Mouse (Mus musculus) lung, embryonic 14.5 days (tissue): Measurements from ENCODE around the gene Olfr1224-ps1. TPM values are rescaled to one million over a fixed set of nuclear protein-coding genes. Genes with fewer than 3 reads are reported as not detected.
"Not testable (repeated sequence)": the region's sequence is repeated elsewhere in the genome, so short reads cannot be mapped to it uniquely, and the experiment has no call there.

ENCODE experiments used
- ATAC-seq: fragments of 200-750 bp; cut with Nextera tagmentation; 2 replicates; pipeline ENCODE4 v1.8.0; 2017; ENCODE audit warnings: mild to moderate bottlenecking, moderate TSS enrichment, moderate library complexity; ENCODE audit not compliant: insufficient read depth
- DNase-seq: peaks from one replicate; pipeline ENCODE4 v3.0.0-alpha.2; 2015
- H3K27ac ChIP-seq: fragments of 300-500 bp; sonication (generic); 2 replicates; pipeline ENCODE4 v1.5.1; 2014; ENCODE audit warnings: low read depth, mild to moderate bottlenecking, moderate library complexity
- H3K27me3 ChIP-seq: fragments of 300-500 bp; sonication (generic); 2 replicates; pipeline ENCODE4 v1.6.1; 2014; ENCODE audit warnings: low read length, control low read depth; ENCODE audit not compliant: insufficient read depth
- H3K36me3 ChIP-seq: fragments of 300-500 bp; sonication (generic); 2 replicates; pipeline ENCODE4 v1.6.1; 2014; ENCODE audit warnings: control low read depth; ENCODE audit not compliant: insufficient read depth
- H3K4me1 ChIP-seq: fragments of 300-500 bp; sonication (generic); 2 replicates; pipeline ENCODE4 v1.6.1; 2014; ENCODE audit warnings: antibody characterized with exemption, control low read depth; ENCODE audit not compliant: insufficient read depth
- H3K4me2 ChIP-seq: fragments of 300-500 bp; sonication (generic); 2 replicates; pipeline ENCODE4 v1.6.1; 2014; ENCODE audit warnings: mild to moderate bottlenecking
- H3K4me3 ChIP-seq: fragments of 300-500 bp; sonication (generic); 2 replicates; pipeline ENCODE4 v1.5.1; 2014; ENCODE audit warnings: low read depth, low read length
- H3K9ac ChIP-seq: fragments of 300-500 bp; sonication (generic); 2 replicates; pipeline ENCODE4 v1.6.1; 2014
- H3K9me3 ChIP-seq: fragments of 300-500 bp; sonication (generic); 2 replicates; pipeline ENCODE4 v1.6.1; 2016; ENCODE audit warnings: low read depth, low read length, control low read depth
- CTCF ChIP-seq: IDR thresholded peaks from 2 replicates; pipeline ENCODE4 v1.5.1; 2016; ENCODE audit warnings: antibody characterized with exemption, low read depth
- WGBS: fragments of 180-500 bp; shearing (Covaris S2); extraction: QIAGEN DNeasy Blood & Tissue Kit; methylation state at CpG from one replicate; pipeline ENCODE4 v1.1.7; 2014; 5-methylcytosine and 5-hydroxymethylcytosine counted together
- polyA plus RNA-seq: library from polyadenylated mRNA; unstranded; fragments of >200 nt; fragmentation: Nextera tagmentation; extraction: Ambion mirVana; gene quantifications from 2 replicates; pipeline ENCODE4 v1.2.1, GENCODE M21; 2014

The Olfr1224-ps1 gene
- polyA plus RNA-seq = not detected in 2 replicates

DNA sequence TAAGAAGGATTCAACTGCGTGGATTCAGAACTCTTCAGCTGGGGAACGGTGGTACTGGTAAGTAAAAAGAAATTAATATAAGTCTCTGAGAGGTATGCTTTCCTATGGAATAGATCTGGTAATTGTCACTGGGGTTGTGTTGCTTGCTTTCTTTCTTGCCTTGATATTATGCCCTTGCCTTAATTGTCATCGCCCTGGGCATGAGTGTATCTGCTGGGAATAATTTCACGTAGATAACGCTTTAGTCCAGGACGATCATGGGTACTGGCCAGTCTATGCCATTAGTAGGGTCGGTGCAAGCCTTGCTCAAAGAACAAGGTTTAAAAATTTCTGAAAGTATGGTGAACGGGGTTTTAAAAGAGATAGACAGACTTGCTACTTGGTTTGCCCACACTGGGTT, at the start of gene Olfr1224-ps1:
Olfr1224-ps1 (minus strand) TSS at position 101 of the 400 bp plus-strand sequence.
- not testable (repeated sequence) for H3K27ac ChIP-seq, DNase-seq, ATAC-seq, H3K9ac ChIP-seq, H3K4me2 ChIP-seq, H3K4me3 ChIP-seq, H3K36me3 ChIP-seq, H3K9me3 ChIP-seq, H3K4me1 ChIP-seq, H3K27me3 ChIP-seq
- 93% methylated on average over 8 of the region's 8 CpGs for WGBS

DNA sequence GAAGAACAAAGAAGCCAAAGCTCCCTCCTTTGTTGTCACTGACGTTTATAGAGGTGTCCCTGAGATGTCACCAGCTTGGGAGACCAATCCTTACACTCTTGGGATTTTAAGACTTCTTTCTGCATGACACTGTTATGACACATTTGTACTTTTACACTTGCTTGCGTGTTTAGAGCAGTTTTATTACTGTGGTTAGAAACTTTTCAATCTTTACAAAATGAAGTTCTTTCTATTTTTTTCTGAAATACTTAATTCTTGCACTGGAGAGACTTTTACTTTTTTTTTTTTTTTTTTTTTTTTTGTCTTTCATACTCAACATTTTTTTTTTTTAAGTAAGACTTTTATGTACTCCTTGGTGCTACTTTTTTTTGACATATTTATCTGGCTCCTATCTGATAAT, 36.1 kb upstream of the Olfr1224-ps1 start, which contains the start of gene Olfr1226:
Olfr1226 (minus strand) TSS at position 101 of the 400 bp plus-strand sequence.
- Histone ChIP-seq H3K36me3 (no peaks in the 10 kb centered on the region), H3K9ac (no peak within 1 kb of the TSS), H3K4me3 (no peak within 1 kb of the TSS), H3K27ac (no peak within 1 kb of the TSS), H3K4me1 (no peaks in the 10 kb centered on the region), H3K4me2 (no peak within 1 kb of the TSS), H3K27me3 (no peaks in the 10 kb centered on the region), H3K9me3 (no peaks in the 10 kb centered on the region)
- ATAC-seq (no peak), DNase-seq (no peak)
- no peak for TF ChIP-seq CTCF
- 53% methylated on average over 2 of the region's 2 CpGs for WGBS

DNA sequence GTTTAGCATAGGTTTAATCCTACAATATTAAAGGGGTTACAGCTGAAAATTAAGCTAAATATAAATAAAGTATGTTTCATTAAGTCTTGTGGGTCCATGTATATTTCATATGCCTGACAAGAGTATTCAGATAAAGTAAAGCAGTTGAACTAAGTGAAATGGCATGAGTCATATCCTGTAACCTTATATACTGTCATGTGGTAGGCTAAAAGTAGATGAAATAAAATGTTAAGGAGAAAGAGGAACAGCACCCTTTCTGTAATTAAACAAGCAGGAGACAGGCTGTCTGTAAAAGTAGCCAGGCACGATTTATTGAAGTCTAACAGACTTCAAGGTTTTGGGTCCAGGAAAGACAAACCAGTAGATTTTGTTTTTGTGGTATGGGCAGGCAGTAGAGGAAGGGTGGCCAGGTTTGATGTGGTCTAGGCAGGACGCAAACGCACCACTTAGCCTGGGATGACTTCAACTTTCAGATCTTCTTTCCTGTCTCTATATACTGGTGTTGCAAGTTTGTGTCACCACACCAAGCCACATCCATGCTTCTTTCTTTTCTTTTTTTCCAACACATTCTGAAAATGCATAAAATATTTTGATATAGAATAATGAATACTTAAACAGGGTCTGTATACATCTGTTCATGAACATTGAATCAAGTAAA, 32.6 kb upstream of the Olfr1224-ps1 start:
- no peak overlapping the region for H3K4me3 ChIP-seq
- no peak for TF ChIP-seq CTCF
- H3K4me2 ChIP-seq = no peak overlapping the region
- 83% methylated on average over 3 of the region's 3 CpGs for WGBS
- H3K27ac ChIP-seq = no peak overlapping the region
- no peak overlapping the region for H3K9ac ChIP-seq
- H3K27me3 ChIP-seq = no peaks in the 10 kb centered on the region
- ATAC-seq (no peak), DNase-seq (no peak)
- H3K36me3 ChIP-seq = no peaks in the 10 kb centered on the region
- H3K4me1 ChIP-seq = no peaks in the 10 kb centered on the region
- H3K9me3 ChIP-seq = no peaks in the 10 kb centered on the region

DNA sequence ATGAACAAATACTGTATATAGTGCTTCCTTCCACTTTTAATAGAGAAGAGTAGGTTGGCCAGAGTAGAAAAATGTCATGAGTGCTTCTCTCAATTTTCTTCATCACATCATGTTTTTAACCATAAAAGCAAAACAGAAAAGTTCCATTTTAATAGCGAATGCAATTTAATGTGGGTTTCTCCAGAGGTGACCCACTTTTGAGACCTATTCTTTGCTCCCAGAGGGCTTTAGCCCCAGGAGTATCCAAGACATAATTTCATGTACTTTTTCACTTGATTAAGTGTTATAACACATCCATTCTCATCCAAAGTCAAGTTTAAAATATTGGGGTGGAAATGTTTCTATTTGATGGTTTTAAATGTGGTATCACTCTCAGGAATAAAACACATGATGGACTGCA, 10.7 kb upstream of the Olfr1224-ps1 start, which contains the start of gene Olfr1225:
Olfr1225 (minus strand) TSS at position 101 of the 400 bp plus-strand sequence.
- Histone ChIP-seq H3K9me3 (no peaks in the 10 kb centered on the region), H3K27ac (no peak within 1 kb of the TSS), H3K9ac (no peak within 1 kb of the TSS), H3K4me1 (no peaks in the 10 kb centered on the region), H3K4me3 (no peak within 1 kb of the TSS), H3K4me2 (no peak within 1 kb of the TSS), H3K36me3 (no peaks in the 10 kb centered on the region), H3K27me3 (no peaks in the 10 kb centered on the region)
- DNase-seq (no peak), ATAC-seq (no peak)
- no peak for TF ChIP-seq CTCF
- WGBS = 89% methylated on average over 1 of the region's 1 CpGs

DNA sequence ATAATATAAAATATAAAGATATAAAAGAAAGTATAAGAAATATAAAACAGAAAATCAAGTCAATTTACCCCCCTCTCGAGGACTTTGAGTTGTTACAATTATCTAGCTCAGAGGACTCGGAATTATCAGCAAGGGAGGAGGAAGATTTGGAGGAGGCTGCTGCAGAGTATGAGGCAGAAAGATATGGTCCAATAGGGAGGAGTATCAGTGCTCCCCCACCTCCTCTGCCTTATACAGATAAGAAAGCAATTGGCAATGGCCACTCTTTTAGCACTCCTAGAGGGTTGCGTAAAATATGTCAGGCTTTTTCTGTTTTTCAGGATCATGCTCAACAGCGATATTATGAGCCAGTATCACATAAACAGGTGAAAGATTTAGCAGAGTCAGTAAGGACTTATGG, 820 bp upstream of the Olfr1224-ps1 start:
- not testable (repeated sequence) for H3K27ac ChIP-seq, H3K4me2 ChIP-seq, ATAC-seq, H3K9ac ChIP-seq, H3K4me1 ChIP-seq, H3K4me3 ChIP-seq, H3K27me3 ChIP-seq, H3K36me3 ChIP-seq, DNase-seq, H3K9me3 ChIP-seq
- 87% methylated on average over 4 of the region's 4 CpGs for WGBS

DNA sequence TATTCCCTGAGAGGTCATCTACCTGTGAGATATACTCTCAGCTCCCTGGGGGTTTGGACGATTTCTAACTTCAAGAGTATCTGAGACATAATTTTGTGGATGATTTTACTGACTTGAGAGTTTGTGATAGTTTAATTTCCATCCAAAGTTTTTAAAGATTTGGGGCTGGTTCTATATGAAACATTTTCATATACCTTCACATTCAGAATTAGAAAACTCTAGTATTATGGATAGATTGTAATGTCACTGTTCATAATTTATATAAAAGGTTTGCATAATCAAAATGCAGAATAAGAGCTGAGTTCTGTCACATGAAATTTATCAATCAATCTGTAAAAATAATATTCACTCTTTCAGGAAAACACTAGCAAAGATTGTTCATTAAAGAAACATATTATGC, 12.4 kb downstream of the Olfr1224-ps1 start, which contains the start of gene Olfr1223:
Olfr1223 (minus strand) TSS at position 101 of the 400 bp plus-strand sequence.
- Histone ChIP-seq H3K4me1 (no peaks in the 10 kb centered on the region), H3K36me3 (no peaks in the 10 kb centered on the region), H3K27ac (no peak within 1 kb of the TSS), H3K9ac (no peak within 1 kb of the TSS), H3K9me3 (no peaks in the 10 kb centered on the region), H3K4me2 (no peak within 1 kb of the TSS), H3K4me3 (no peak within 1 kb of the TSS), H3K27me3 (no peaks in the 10 kb centered on the region)
- no peak for TF ChIP-seq CTCF
- ATAC-seq = no peak
- WGBS = 67% methylated on average over 1 of the region's 1 CpGs
- DNase-seq = no peak

DNA sequence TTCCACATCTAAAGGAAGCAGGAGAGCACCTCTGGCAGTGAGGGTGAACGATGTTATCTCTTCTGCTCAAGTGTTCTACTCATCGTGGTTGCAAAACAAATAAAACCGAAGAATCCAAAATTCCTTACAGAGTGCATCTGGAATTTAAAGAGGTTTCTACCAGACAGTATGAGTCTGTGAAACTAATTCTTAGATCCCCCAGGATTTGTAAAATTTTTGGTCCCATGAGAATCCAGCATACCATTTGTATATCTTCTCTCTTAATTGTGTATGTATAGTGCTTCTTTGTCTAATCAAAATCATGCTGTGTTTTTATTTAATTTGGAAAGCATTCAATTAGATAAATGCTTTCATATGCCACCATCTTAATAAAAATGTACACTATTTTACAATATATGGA, 30.9 kb downstream of the Olfr1224-ps1 start, which contains the start of gene Olfr1222:
Olfr1222 (minus strand) TSS at position 101 of the 400 bp plus-strand sequence.
- no peaks in the 10 kb centered on the region for H3K27me3 ChIP-seq
- no peak for DNase-seq
- no peaks in the 10 kb centered on the region for H3K4me1 ChIP-seq
- ATAC-seq = no peak
- no peaks in the 10 kb centered on the region for H3K36me3 ChIP-seq
- no peak for TF ChIP-seq CTCF
- H3K27ac ChIP-seq = no peak within 1 kb of the TSS
- H3K9ac ChIP-seq = no peak within 1 kb of the TSS
- no peak within 1 kb of the TSS for H3K4me3 ChIP-seq
- no peaks in the 10 kb centered on the region for H3K9me3 ChIP-seq
- 40% methylated on average over 3 of the region's 3 CpGs for WGBS
- no peak within 1 kb of the TSS for H3K4me2 ChIP-seq
